Mouse (Mus musculus) CH12.LX (cell line): ENCODE data around the gene Ms4a18. TPM values are rescaled to one million over a fixed set of nuclear protein-coding genes. Genes with fewer than 3 reads are reported as not detected.

Experiments used
- DNase-seq: peaks from one replicate; pipeline ENCODE4 v3.0.0-alpha.2; 2013; ENCODE audit errors: extremely low read depth
- H3K27ac ChIP-seq: 2 replicates; pipeline ENCODE4 v1.5.1; 2012; ENCODE audit warnings: low read depth, mild to moderate bottlenecking, control low read depth, moderate library complexity; ENCODE audit not compliant: insufficient read depth
- H3K27me3 ChIP-seq: replicated peaks from 2 replicates; pipeline ENCODE3; 2012; ENCODE audit warnings: inconsistent platforms
- H3K36me3 ChIP-seq, 2 experiments: replicated peaks in 1 of 2; 2 replicates each; pipeline versions ENCODE3 to v1.6.1; 2012; ENCODE audit warnings: inconsistent platforms in 1 of 2, low read length in 1 of 2, mild to moderate bottlenecking in 1 of 2, mixed read lengths in 1 of 2, moderate library complexity in 1 of 2; ENCODE audit not compliant: control insufficient read depth in 1 of 2, insufficient read depth in 1 of 2
- H3K4me1 ChIP-seq, 2 experiments: 2 replicates each; pipeline ENCODE4 v1.6.1; 2012; ENCODE audit warnings: inconsistent platforms in 1 of 2, moderate library complexity in 1 of 2; ENCODE audit not compliant: insufficient read depth in 2 of 2, control insufficient read depth in 1 of 2
- H3K4me2 ChIP-seq: 2 replicates; pipeline ENCODE4 v1.6.1; 2012; ENCODE audit warnings: low read depth, mild to moderate bottlenecking, control low read depth; ENCODE audit not compliant: poor library complexity, insufficient read depth, severe bottlenecking
- H3K4me3 ChIP-seq, 3 experiments: fragments of 150-350 bp in 1 of 3; sonication (generic) in 1 of 3; replicated peaks in 1 of 3; 2 replicates each; pipeline versions ENCODE3 to v1.5.1; 2011 to 2012; ENCODE audit warnings: low read depth in 2 of 3, low read length in 2 of 3, mild to moderate bottlenecking in 2 of 3, moderate library complexity in 2 of 3, control low read depth in 1 of 3, improper control_type of control experiment in 1 of 3, inconsistent platforms in 1 of 3, mixed read lengths in 1 of 3; ENCODE audit not compliant: poor library complexity in 1 of 3
- H3K79me2 ChIP-seq: replicated peaks from 2 replicates; pipeline ENCODE4 v1.6.1; 2012; ENCODE audit warnings: mild to moderate bottlenecking, moderate library complexity; ENCODE audit not compliant: control insufficient read depth, poor library complexity, insufficient read depth, severe bottlenecking; ENCODE audit errors: extremely low read depth
- H3K9ac ChIP-seq: 2 replicates; pipeline ENCODE4 v1.6.1; 2012; ENCODE audit warnings: low read depth, mild to moderate bottlenecking, control low read depth, moderate library complexity; ENCODE audit not compliant: insufficient read depth
- H3K9me3 ChIP-seq: replicated peaks from 2 replicates; pipeline ENCODE3; 2012; ENCODE audit warnings: low read length, inconsistent platforms, mixed read lengths
- BHLHE40 ChIP-seq: IDR thresholded peaks from 2 replicates; pipeline ENCODE4 v1.6.1; 2011; ENCODE audit warnings: mild to moderate bottlenecking, low read depth, low read length, improper control_type of control experiment
- CHD1 ChIP-seq: IDR thresholded peaks from 2 replicates; pipeline ENCODE4 v1.6.1; 2012; ENCODE audit warnings: low read depth, low read length, improper control_type of control experiment, inconsistent platforms
- CHD2 ChIP-seq: IDR thresholded peaks from 2 replicates; pipeline ENCODE4 v1.6.1; 2011; ENCODE audit warnings: low read length, improper control_type of control experiment
- CTCF ChIP-seq, 2 experiments: IDR thresholded peaks in 1 of 2; conservative IDR thresholded peaks in 1 of 2; 2 replicates each; pipeline ENCODE4 v1.5.1; 2011 to 2012; ENCODE audit warnings: low read depth in 2 of 2, low read length in 2 of 2, improper control_type of control experiment in 1 of 2, inconsistent platforms in 1 of 2, mild to moderate bottlenecking in 1 of 2, moderate library complexity in 1 of 2
- E2F4 ChIP-seq: IDR thresholded peaks from 2 replicates; pipeline ENCODE4 v1.6.1; 2011; ENCODE audit warnings: low read depth, low read length, improper control_type of control experiment; ENCODE audit not compliant: insufficient replicate concordance
- ELF1 ChIP-seq: IDR thresholded peaks from 2 replicates; pipeline ENCODE4 v1.6.1; 2014; ENCODE audit warnings: low read depth, mild to moderate bottlenecking, inconsistent platforms, low read length, improper control_type of control experiment
- EP300 ChIP-seq: IDR thresholded peaks from 2 replicates; pipeline ENCODE4 v1.6.1; 2011; ENCODE audit warnings: low read length, improper control_type of control experiment
- ETS1 ChIP-seq: conservative IDR thresholded peaks from 2 replicates; pipeline ENCODE4 v1.6.1; 2012; ENCODE audit warnings: low read depth, mild to moderate bottlenecking, inconsistent platforms, low read length, improper control_type of control experiment, moderate library complexity
- GABPA ChIP-seq: IDR thresholded peaks from 2 replicates; pipeline ENCODE4 v1.6.1; 2012; ENCODE audit warnings: low read depth, low read length, improper control_type of control experiment, inconsistent platforms; ENCODE audit not compliant: insufficient replicate concordance
- HCFC1 ChIP-seq: IDR thresholded peaks from 2 replicates; pipeline ENCODE4 v1.6.1; 2012; ENCODE audit warnings: low read depth, mild to moderate bottlenecking, inconsistent platforms, low read length, improper control_type of control experiment
- IRF4 ChIP-seq: IDR thresholded peaks from 2 replicates; pipeline ENCODE4 v1.6.1; 2014; ENCODE audit warnings: low read depth, mild to moderate bottlenecking, inconsistent platforms, low read length, improper control_type of control experiment
- JUN ChIP-seq: IDR thresholded peaks from 2 replicates; pipeline ENCODE4 v1.6.1; 2011; ENCODE audit warnings: low read depth, mild to moderate bottlenecking, low read length, improper control_type of control experiment, moderate library complexity; ENCODE audit not compliant: insufficient read depth
- JUND ChIP-seq: conservative IDR thresholded peaks from 2 replicates; pipeline ENCODE4 v1.6.1; 2011; ENCODE audit warnings: low read depth, low read length, improper control_type of control experiment
- KAT2A ChIP-seq: IDR thresholded peaks from 2 replicates; pipeline ENCODE4 v1.6.1; 2012; ENCODE audit warnings: low read length, improper control_type of control experiment, inconsistent platforms; ENCODE audit not compliant: insufficient replicate concordance
- MAFK ChIP-seq: IDR thresholded peaks from 2 replicates; pipeline ENCODE4 v1.6.1; 2011; ENCODE audit warnings: low read length, improper control_type of control experiment; ENCODE audit not compliant: insufficient replicate concordance
- MAX ChIP-seq: IDR thresholded peaks from 2 replicates; pipeline ENCODE4 v1.6.1; 2011; ENCODE audit warnings: low read length, improper control_type of control experiment
- MAZ ChIP-seq: IDR thresholded peaks from 2 replicates; pipeline ENCODE4 v1.6.1; 2012; ENCODE audit warnings: low read depth, mild to moderate bottlenecking, inconsistent platforms, low read length, improper control_type of control experiment, moderate library complexity
- MEF2A ChIP-seq: IDR thresholded peaks from 2 replicates; pipeline ENCODE4 v1.6.1; 2014; ENCODE audit warnings: low read depth, mild to moderate bottlenecking, inconsistent platforms, low read length, improper control_type of control experiment, borderline replicate concordance
- MXI1 ChIP-seq: IDR thresholded peaks from 2 replicates; pipeline ENCODE4 v1.6.1; 2011; ENCODE audit warnings: mild to moderate bottlenecking, low read depth, low read length, improper control_type of control experiment
- MYC ChIP-seq: IDR thresholded peaks from 2 replicates; pipeline ENCODE4 v1.6.1; 2011; ENCODE audit warnings: low read depth, mild to moderate bottlenecking, improper control_type of control experiment, low read length
- NELFE ChIP-seq: IDR thresholded peaks from 2 replicates; pipeline ENCODE4 v1.6.1; 2011; ENCODE audit warnings: low read depth, low read length, improper control_type of control experiment
- NRF1 ChIP-seq: IDR thresholded peaks from 2 replicates; pipeline ENCODE4 v1.6.1; 2014; ENCODE audit warnings: low read depth, mild to moderate bottlenecking, inconsistent platforms, low read length, improper control_type of control experiment, moderate library complexity
- PAX5 ChIP-seq: IDR thresholded peaks from 2 replicates; pipeline ENCODE4 v1.6.1; 2012; ENCODE audit warnings: low read length, inconsistent platforms, mixed read lengths
- POLR2A ChIP-seq: IDR thresholded peaks from 2 replicates; pipeline ENCODE4 v1.6.1; 2011; ENCODE audit warnings: low read depth, mild to moderate bottlenecking, improper control_type of control experiment, low read length
- POLR2AphosphoS2 ChIP-seq: IDR thresholded peaks from 2 replicates; pipeline ENCODE4 v1.6.1; 2011; ENCODE audit warnings: low read depth, low read length, improper control_type of control experiment
- RAD21 ChIP-seq: IDR thresholded peaks from 2 replicates; pipeline ENCODE4 v1.6.1; 2011; ENCODE audit warnings: low read depth, mild to moderate bottlenecking, low read length, improper control_type of control experiment, moderate library complexity
- RCOR1 ChIP-seq: conservative IDR thresholded peaks from 2 replicates; pipeline ENCODE4 v1.6.1; 2012; ENCODE audit warnings: low read depth, mild to moderate bottlenecking, inconsistent platforms, low read length, improper control_type of control experiment
- SIN3A ChIP-seq: IDR thresholded peaks from 2 replicates; pipeline ENCODE4 v1.6.1; 2012; ENCODE audit warnings: low read length, improper control_type of control experiment, inconsistent platforms
- SMC3 ChIP-seq: IDR thresholded peaks from 2 replicates; pipeline ENCODE4 v1.6.1; 2011; ENCODE audit warnings: low read depth, low read length, improper control_type of control experiment
- TBP ChIP-seq: conservative IDR thresholded peaks from 2 replicates; pipeline ENCODE4 v1.6.1; 2011; ENCODE audit warnings: low read depth, low read length, improper control_type of control experiment
- TCF12 ChIP-seq: IDR thresholded peaks from 2 replicates; pipeline ENCODE4 v1.6.1; 2014; ENCODE audit warnings: low read depth, mild to moderate bottlenecking, inconsistent platforms, low read length, improper control_type of control experiment
- UBTF ChIP-seq: IDR thresholded peaks from 2 replicates; pipeline ENCODE4 v1.6.1; 2012; ENCODE audit warnings: low read depth, mild to moderate bottlenecking, inconsistent platforms, low read length, improper control_type of control experiment, moderate library complexity
- USF1 ChIP-seq: IDR thresholded peaks from 2 replicates; pipeline ENCODE4 v1.6.1; 2014; ENCODE audit warnings: low read depth, mild to moderate bottlenecking, inconsistent platforms, low read length, improper control_type of control experiment
- USF2 ChIP-seq: conservative IDR thresholded peaks from 2 replicates; pipeline ENCODE4 v1.6.1; 2011; ENCODE audit warnings: low read depth, low read length, improper control_type of control experiment
- ZC3H11A ChIP-seq: IDR thresholded peaks from 2 replicates; pipeline ENCODE4 v1.6.1; 2012; ENCODE audit warnings: low read depth, mild to moderate bottlenecking, inconsistent platforms, low read length, improper control_type of control experiment
- ZKSCAN1 ChIP-seq: IDR thresholded peaks from 2 replicates; pipeline ENCODE4 v1.6.1; 2012; ENCODE audit warnings: low read depth, inconsistent platforms, low read length, improper control_type of control experiment, borderline replicate concordance
- ZMIZ1 ChIP-seq: IDR thresholded peaks from 2 replicates; pipeline ENCODE4 v1.6.1; 2012; ENCODE audit warnings: low read depth, mild to moderate bottlenecking, inconsistent platforms, low read length, improper control_type of control experiment
- ZNF384 ChIP-seq: IDR thresholded peaks from 2 replicates; pipeline ENCODE4 v1.6.1; 2012; ENCODE audit warnings: low read depth, low read length, improper control_type of control experiment, inconsistent platforms
- dilution Hi-C: fragments of 300-500 bp; cut with MboI; formaldehyde crosslinking; loops from 2 replicates; pipeline ENCODE4 v1.14.3; 2020; ENCODE audit warnings: low sequenced_read_pairs; ENCODE audit not compliant: extremely low pct_unique_long_range_greater_than_20kb, extremely low pct_ligation_motif_present
- in situ Hi-C: fragments of 300-500 bp; cut with MboI; formaldehyde crosslinking; loops from 3 replicates; pipeline ENCODE4 v1.14.3; 2019; ENCODE audit warnings: low sequenced_read_pairs, low pct_ligation_motif_present, low pct_unique_long_range_greater_than_20kb, mixed read lengths
- polyA plus RNA-seq: library from polyadenylated mRNA; unstranded; fragments of >175 nt; gene quantifications from 2 replicates; pipeline ENCODE4 v1.2.1, GENCODE M21; 2012; ENCODE audit warnings: low read depth; ENCODE audit not compliant: insufficient read length
- total RNA-seq, 2 experiments: library from RNA; depleted of rRNA; stranded (reverse); fragments of 300-350 nt in 1 of 2; fragments of >200 nt in 1 of 2; gene quantifications; 2 replicates each; pipeline ENCODE4 v1.2.3; 2012 to 2014

Gene Ms4a18
- total and polyA plus RNA-seq, 3 experiments: not detected

DNA sequence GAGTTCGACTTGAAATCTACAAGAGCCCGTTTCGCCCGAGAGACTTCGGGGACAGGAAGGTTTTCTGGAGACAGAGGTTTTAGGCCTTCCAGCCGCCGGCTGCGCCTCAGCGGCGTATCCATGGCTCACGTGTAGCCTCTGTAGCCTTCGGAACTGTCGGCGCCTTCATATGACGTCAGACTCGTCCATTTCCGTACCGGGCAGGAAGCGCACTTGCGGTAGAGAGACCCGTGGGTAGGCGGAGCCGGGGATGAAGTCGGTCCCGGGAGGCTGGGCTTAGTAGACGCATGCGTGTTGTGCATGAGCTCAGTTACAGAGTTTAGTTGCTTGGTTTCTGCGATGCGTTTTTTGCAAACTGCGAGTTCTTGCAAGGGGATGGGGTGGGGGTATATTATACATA is 68.7 kb downstream of the Ms4a18 start, which contains the start of gene Ccdc86:
Gene Ccdc86, minus strand, starts transcription at position 155 of the 400 bp plus-strand sequence.
- peak; percentile 99 for DNase-seq
- Histone ChIP-seq H3K36me3 (peaks cover 12 to 31% of the 10 kb centered on the region in 2 experiments), H3K9me3 (no peaks in the 10 kb centered on the region), H3K4me2 (peak within 1 kb of the TSS; percentile 95), H3K4me1 (peaks cover 20 to 40% of the 10 kb centered on the region in 2 experiments), H3K4me3 (peak within 1 kb of the TSS; percentile 76 to 91 (median 85)), H3K27ac (no peak within 1 kb of the TSS), H3K79me2 (peaks cover 31% of the 10 kb centered on the region), H3K27me3 (peaks cover 25% of the 10 kb centered on the region), H3K9ac (peak within 1 kb of the TSS; percentile 64)
- dilution Hi-C loops (no loop called here), in situ Hi-C loops (no loop called here)
- TF ChIP-seq KAT2A (peak; percentile 85; the same call in 1 of the 2 replicates), MAX (peak; percentile 96), EP300 (no peak), USF1 (peak; percentile 48; the same call in 1 of the 2 replicates), ELF1 (peak; percentile 95), MXI1 (peak; percentile 100), POLR2AphosphoS2 (no peak), E2F4 (no peak), ZC3H11A (no peak), SIN3A (peak; percentile 99), CHD1 (no peak), ZKSCAN1 (no peak), MAZ (no peak), POLR2A (peak; percentile 92), UBTF (no peak), CTCF (conservative IDR thresholded peaks at IDR 0.05 in 1 of 2, IDR thresholded peaks at IDR 0.05 in 1 of 2; ENCODE audit: low read depth in 2 of 2, low read length in 2 of 2) (no peak), HCFC1 (peak; percentile 92), MYC (peak; percentile 97), NELFE (peak; percentile 91), ETS1 (peak; percentile 37), RCOR1 (peak; percentile 46; the same call in 1 of the 2 replicates), GABPA (peak; percentile 27; the same call in 1 of the 2 replicates), IRF4 (peak; percentile 52; the same call in 1 of the 2 replicates), ZMIZ1 (no peak; the same call in none of the 2 replicates), TBP (peak; percentile 59), USF2 (peak; percentile 31; the same call in 1 of the 2 replicates), ZNF384 (peak; percentile 62; the same call in 1 of the 2 replicates), CHD2 (0 out of 2 replicates have a peak, but pooled peaks have one; percentile 22), JUN (no peak; the same call in 1 of the 2 replicates), TCF12 (peak; percentile 48; the same call in 1 of the 2 replicates), RAD21 (no peak), JUND (0 out of 2 replicates have a peak, but pooled peaks have one; percentile 43), MAFK (0 out of 2 replicates have a peak, but pooled peaks have one; percentile 15), SMC3 (no peak), BHLHE40 (peak; percentile 96), MEF2A (no peak), PAX5 (no peak), NRF1 (peak; percentile 87)
